Mouse (Mus musculus): ENCODE measurements at regions not wholly inside any gene's neighbourhood (a gene's known extent, or its start where the extent isn't known, plus 50 kb on each side); places are given as distances from the start of the nearest gene placed in this dataset.

DNA sequence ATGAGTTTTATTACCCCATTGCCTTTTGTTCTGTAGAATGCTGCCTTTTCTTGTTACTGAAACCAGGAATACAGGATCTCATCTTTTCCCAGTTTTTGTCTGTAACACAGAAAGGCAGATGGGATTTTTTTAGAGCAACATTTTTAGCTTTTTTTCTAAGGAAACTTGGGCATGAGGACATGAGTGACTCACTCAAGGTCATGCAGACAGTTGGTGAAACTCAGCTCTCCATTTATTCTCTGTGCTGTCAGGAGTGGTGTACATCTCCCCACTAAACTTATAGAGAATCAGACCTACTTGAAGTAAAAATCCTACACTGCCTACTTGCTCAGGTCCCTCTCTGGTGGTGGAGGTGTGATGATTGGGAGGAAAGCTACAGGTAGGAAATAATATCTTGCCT is 459.9 kb downstream of the Bcl11a start:
- H3K36me3 ChIP-seq (ENCODE audit: control insufficient read depth, insufficient read depth, low read length), result no peaks in the 10 kb centered on the region

GRCm38 (mm10) chr11:24569655-24570054 is 491.8 kb downstream of the Bcl11a start:
- Histone ChIP-seq H3K9me3 (ENCODE audit: control insufficient read depth, low read length) (no peaks in the 10 kb centered on the region), H3K9ac (ENCODE audit: low read length) (no peak overlapping the region), H3K4me1 (ENCODE audit: control insufficient read depth, insufficient read depth, low read length) (no peaks in the 10 kb centered on the region), H3K27ac (ENCODE audit: low read depth, low read length) (no peak overlapping the region), H3K36me3 (ENCODE audit: control insufficient read depth, insufficient read depth, low read length) (no peaks in the 10 kb centered on the region), H3K27me3 (ENCODE audit: control insufficient read depth, insufficient read depth, low read length) (no peaks in the 10 kb centered on the region), H3K4me3 (ENCODE audit: low read depth, low read length) (no peak overlapping the region), H3K4me2 (ENCODE audit: low read depth) (no peak overlapping the region)
- ATAC-seq (ENCODE audit: insufficient read depth, low FRiP score, low TSS enrichment) (no peak), DNase-seq (ENCODE audit: low spot score) (no peak)

More for the DNA sequence above, 459.9 kb downstream of the Bcl11a start:
- H3K9me3 ChIP-seq (ENCODE audit: control insufficient read depth, low read length), result no peaks in the 10 kb centered on the region
- H3K27ac ChIP-seq (ENCODE audit: low read depth, low read length), result no peak overlapping the region
- no peak for ATAC-seq (ENCODE audit: insufficient read depth, low FRiP score, low TSS enrichment)
- DNase-seq (ENCODE audit: low spot score), result no peak
- no peaks in the 10 kb centered on the region for H3K27me3 ChIP-seq (ENCODE audit: control insufficient read depth, insufficient read depth, low read length)
- no peak overlapping the region for H3K4me3 ChIP-seq (ENCODE audit: low read depth, low read length)
- H3K4me2 ChIP-seq (ENCODE audit: low read depth), result no peak overlapping the region
- no peaks in the 10 kb centered on the region for H3K4me1 ChIP-seq (ENCODE audit: control insufficient read depth, insufficient read depth, low read length)
- no peak overlapping the region for H3K9ac ChIP-seq (ENCODE audit: low read length)

DNA sequence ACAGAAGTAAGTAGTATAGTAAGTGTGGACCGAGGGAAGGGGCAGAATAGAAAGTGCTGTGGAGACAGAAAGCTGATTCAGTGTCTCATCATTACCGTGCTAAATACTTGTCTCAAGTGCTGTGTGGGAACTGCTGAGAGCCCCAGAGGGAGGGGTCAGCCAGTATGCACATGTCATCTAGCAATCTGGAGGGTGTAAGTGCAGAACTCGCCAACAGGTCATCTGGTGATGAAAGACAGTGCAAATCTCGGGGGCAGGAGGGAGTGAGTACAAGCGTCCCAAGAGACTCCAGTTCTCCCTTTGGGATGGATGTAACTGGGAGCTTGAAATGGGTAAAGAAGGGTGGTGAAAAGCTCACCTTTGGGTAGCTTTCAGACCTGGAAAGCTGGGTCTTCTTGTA is 535.7 kb downstream of the Bcl11a start:
- WGBS, result 78% methylated on average over 5 of the region's 5 CpGs
- Histone ChIP-seq H3K9me3 (ENCODE audit: control insufficient read depth, low read length) (no peaks in the 10 kb centered on the region), H3K4me1 (ENCODE audit: control insufficient read depth, insufficient read depth, low read length) (no peaks in the 10 kb centered on the region), H3K9ac (ENCODE audit: low read length) (no peak overlapping the region), H3K27ac (ENCODE audit: low read depth, low read length) (no peak overlapping the region), H3K4me2 (ENCODE audit: low read depth) (no peak overlapping the region), H3K36me3 (ENCODE audit: control insufficient read depth, insufficient read depth, low read length) (no peaks in the 10 kb centered on the region), H3K27me3 (ENCODE audit: control insufficient read depth, insufficient read depth, low read length) (no peaks in the 10 kb centered on the region), H3K4me3 (ENCODE audit: low read depth, low read length) (no peak overlapping the region)
- no peak for DNase-seq (ENCODE audit: low spot score)
- ATAC-seq (ENCODE audit: insufficient read depth, low FRiP score, low TSS enrichment), result no peak

DNA sequence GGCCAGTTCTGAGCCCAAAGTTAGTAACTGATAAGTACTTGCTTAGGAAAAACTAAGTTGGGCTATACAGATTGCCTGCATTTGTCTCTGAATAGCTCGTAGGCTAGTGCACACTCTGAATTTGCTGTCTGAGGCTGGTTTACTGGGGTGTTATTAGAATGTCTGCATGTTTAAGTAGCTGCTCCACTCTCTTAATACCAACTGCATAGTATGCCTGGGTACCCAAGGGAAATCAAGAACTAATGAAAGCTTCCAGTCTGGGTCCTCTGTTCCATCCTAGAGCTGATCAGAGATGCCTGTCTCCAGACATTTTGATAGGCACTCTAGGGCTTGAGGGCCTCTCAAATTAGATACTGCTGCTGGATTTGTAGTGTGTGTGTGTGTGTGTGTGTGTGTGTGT is 537.6 kb downstream of the Bcl11a start:
- H3K9me3 ChIP-seq (ENCODE audit: control insufficient read depth, low read length), result no peaks in the 10 kb centered on the region
- no peak overlapping the region for H3K27ac ChIP-seq (ENCODE audit: low read depth, low read length)
- no peaks in the 10 kb centered on the region for H3K4me1 ChIP-seq (ENCODE audit: control insufficient read depth, insufficient read depth, low read length)
- H3K27me3 ChIP-seq (ENCODE audit: control insufficient read depth, insufficient read depth, low read length), result no peaks in the 10 kb centered on the region
- WGBS, result 97% methylated on average over 1 of the region's 1 CpGs
- H3K9ac ChIP-seq (ENCODE audit: low read length), result no peak overlapping the region
- DNase-seq (ENCODE audit: low spot score) (no peak), ATAC-seq (ENCODE audit: insufficient read depth, low FRiP score, low TSS enrichment) (no peak)
- no peak overlapping the region for H3K4me3 ChIP-seq (ENCODE audit: low read depth, low read length)
- H3K36me3 ChIP-seq (ENCODE audit: control insufficient read depth, insufficient read depth, low read length), result no peaks in the 10 kb centered on the region
- no peak overlapping the region for H3K4me2 ChIP-seq (ENCODE audit: low read depth)

DNA sequence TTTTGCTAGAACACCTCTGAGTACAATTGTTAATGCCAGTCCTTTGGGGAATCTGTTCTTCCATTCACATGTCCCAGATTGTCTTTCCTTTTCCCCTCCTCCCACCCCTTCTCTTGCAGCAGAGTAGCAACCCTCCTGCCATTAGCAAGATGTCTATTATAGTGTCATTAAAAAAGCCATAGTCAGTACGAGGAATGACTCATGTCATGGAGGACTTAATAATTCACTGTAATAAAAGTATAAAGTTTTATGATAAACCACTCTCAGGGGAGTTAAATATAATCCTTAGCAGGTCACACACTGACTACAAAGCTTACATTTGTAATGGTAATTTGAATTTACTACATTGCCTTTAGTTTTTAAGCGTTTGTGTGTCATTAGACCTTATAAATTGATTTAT is 540.7 kb downstream of the Bcl11a start:
- H3K4me1 ChIP-seq (ENCODE audit: control insufficient read depth, insufficient read depth, low read length), result no peaks in the 10 kb centered on the region
- H3K4me2 ChIP-seq (ENCODE audit: low read depth), result no peak overlapping the region
- ATAC-seq (ENCODE audit: insufficient read depth, low FRiP score, low TSS enrichment) (no peak), DNase-seq (ENCODE audit: low spot score) (no peak)
- no peaks in the 10 kb centered on the region for H3K9me3 ChIP-seq (ENCODE audit: control insufficient read depth, low read length)
- no peak overlapping the region for H3K9ac ChIP-seq (ENCODE audit: low read length)
- whole genome bisulfite sequencing, result 46% methylated on average over 2 of the region's 2 CpGs
- H3K4me3 ChIP-seq (ENCODE audit: low read depth, low read length), result no peak overlapping the region
- H3K27me3 ChIP-seq (ENCODE audit: control insufficient read depth, insufficient read depth, low read length), result no peaks in the 10 kb centered on the region
- no peaks in the 10 kb centered on the region for H3K36me3 ChIP-seq (ENCODE audit: control insufficient read depth, insufficient read depth, low read length)
- no peak overlapping the region for H3K27ac ChIP-seq (ENCODE audit: low read depth, low read length)

- H3K4me2 ChIP-seq (ENCODE audit: low read depth), result no peak overlapping the region
- no peaks in the 10 kb centered on the region for H3K27me3 ChIP-seq (ENCODE audit: control insufficient read depth, insufficient read depth, low read length)
- no peak overlapping the region for H3K27ac ChIP-seq (ENCODE audit: low read depth, low read length)
- WGBS, result 76% methylated on average over 4 of the region's 4 CpGs
- no peak for ATAC-seq (ENCODE audit: insufficient read depth, low FRiP score, low TSS enrichment)
- no peaks in the 10 kb centered on the region for H3K36me3 ChIP-seq (ENCODE audit: control insufficient read depth, insufficient read depth, low read length)
- no peaks in the 10 kb centered on the region for H3K4me1 ChIP-seq (ENCODE audit: control insufficient read depth, insufficient read depth, low read length)
- DNase-seq (ENCODE audit: low spot score), result no peak
- H3K4me3 ChIP-seq (ENCODE audit: low read depth, low read length), result no peak overlapping the region
- H3K9me3 ChIP-seq (ENCODE audit: control insufficient read depth, low read length), result no peaks in the 10 kb centered on the region
- H3K9ac ChIP-seq (ENCODE audit: low read length), result no peak overlapping the region
Observed at GRCm38 (mm10) chr11:24619021-24619420, 541.2 kb downstream of the Bcl11a start.

DNA sequence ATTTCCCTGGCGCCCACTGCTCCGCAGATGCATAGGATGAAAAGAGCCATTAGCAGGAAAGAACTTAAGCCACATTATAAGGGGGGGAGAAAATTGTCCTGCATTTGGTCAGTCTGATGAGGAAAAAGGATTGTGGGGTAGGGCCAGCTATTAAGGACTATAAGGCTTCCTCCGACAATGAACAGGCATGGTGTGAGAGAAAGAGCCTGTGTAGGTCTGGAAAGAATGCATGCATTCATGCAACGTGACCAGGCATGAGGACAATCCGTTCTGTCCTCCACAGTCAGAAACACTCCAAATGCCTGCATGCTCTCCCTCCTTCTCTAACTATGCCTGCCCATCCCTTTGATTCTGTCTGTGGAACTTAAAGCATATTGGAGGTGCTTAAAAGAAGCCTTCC is 550.8 kb downstream of the Bcl11a start:
- ATAC-seq (ENCODE audit: insufficient read depth, low FRiP score, low TSS enrichment), result no peak
- Histone ChIP-seq H3K36me3 (ENCODE audit: control insufficient read depth, insufficient read depth, low read length) (no peaks in the 10 kb centered on the region), H3K4me3 (ENCODE audit: low read depth, low read length) (no peak overlapping the region), H3K9me3 (ENCODE audit: control insufficient read depth, low read length) (no peaks in the 10 kb centered on the region), H3K4me2 (ENCODE audit: low read depth) (no peak overlapping the region), H3K27ac (ENCODE audit: low read depth, low read length) (no peak overlapping the region), H3K9ac (ENCODE audit: low read length) (no peak overlapping the region), H3K4me1 (ENCODE audit: control insufficient read depth, insufficient read depth, low read length) (no peaks in the 10 kb centered on the region), H3K27me3 (ENCODE audit: control insufficient read depth, insufficient read depth, low read length) (no peaks in the 10 kb centered on the region)
- 59% methylated on average over 5 of the region's 5 CpGs for WGBS
- DNase-seq (ENCODE audit: low spot score), result no peak

- H3K27ac ChIP-seq (ENCODE audit: low read depth, low read length), result no peak overlapping the region
- DNase-seq (ENCODE audit: low spot score) (no peak), ATAC-seq (ENCODE audit: insufficient read depth, low FRiP score, low TSS enrichment) (no peak)
- no peak overlapping the region for H3K4me3 ChIP-seq (ENCODE audit: low read depth, low read length)
- no peaks in the 10 kb centered on the region for H3K27me3 ChIP-seq (ENCODE audit: control insufficient read depth, insufficient read depth, low read length)
- H3K36me3 ChIP-seq (ENCODE audit: control insufficient read depth, insufficient read depth, low read length), result no peaks in the 10 kb centered on the region
- 54% methylated on average over 4 of the region's 4 CpGs for WGBS
- H3K9me3 ChIP-seq (ENCODE audit: control insufficient read depth, low read length), result no peaks in the 10 kb centered on the region
- H3K4me2 ChIP-seq (ENCODE audit: low read depth), result no peak overlapping the region
- no peak overlapping the region for H3K9ac ChIP-seq (ENCODE audit: low read length)
- H3K4me1 ChIP-seq (ENCODE audit: control insufficient read depth, insufficient read depth, low read length), result no peaks in the 10 kb centered on the region
Observed at GRCm38 (mm10) chr11:24629431-24629830, 551.6 kb downstream of the Bcl11a start.

DNA sequence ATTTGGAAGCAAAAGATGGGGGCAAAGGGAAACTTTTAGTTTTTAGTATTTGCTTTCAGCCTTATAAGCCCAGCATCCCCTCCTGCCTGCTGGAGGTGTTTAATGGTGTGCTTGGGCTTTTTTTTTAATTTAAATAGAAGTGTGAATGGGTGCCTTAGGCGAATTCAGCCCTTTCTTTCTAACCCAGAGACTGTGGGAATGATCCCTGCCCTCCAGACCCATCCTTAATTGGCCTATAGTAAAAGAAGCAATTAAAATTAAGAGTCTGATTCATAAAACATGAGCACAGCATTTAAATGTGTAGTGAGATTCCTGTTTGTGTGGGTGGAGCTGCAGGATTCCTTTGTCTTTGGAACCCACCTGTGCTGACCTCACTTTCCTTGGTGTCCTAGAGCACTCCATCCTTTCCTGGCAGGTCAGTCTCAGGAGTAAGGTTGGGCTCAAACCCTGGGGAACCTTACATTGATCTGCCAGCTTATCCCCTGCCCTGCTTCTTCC is 552.6 kb downstream of the Bcl11a start:
- DNase-seq (ENCODE audit: low spot score), result no peak
- no peak overlapping the region for H3K9ac ChIP-seq (ENCODE audit: low read length)
- no peak for ATAC-seq (ENCODE audit: insufficient read depth, low FRiP score, low TSS enrichment)
- H3K4me3 ChIP-seq (ENCODE audit: low read depth, low read length), result no peak overlapping the region
- no peaks in the 10 kb centered on the region for H3K27me3 ChIP-seq (ENCODE audit: control insufficient read depth, insufficient read depth, low read length)
- H3K27ac ChIP-seq (ENCODE audit: low read depth, low read length), result no peak overlapping the region
- no peaks in the 10 kb centered on the region for H3K4me1 ChIP-seq (ENCODE audit: control insufficient read depth, insufficient read depth, low read length)
- H3K9me3 ChIP-seq (ENCODE audit: control insufficient read depth, low read length), result no peaks in the 10 kb centered on the region
- H3K36me3 ChIP-seq (ENCODE audit: control insufficient read depth, insufficient read depth, low read length), result no peaks in the 10 kb centered on the region
- 21% methylated on average over 1 of the region's 1 CpGs for WGBS
- H3K4me2 ChIP-seq (ENCODE audit: low read depth), result no peak overlapping the region
